Mouse (Mus musculus) kidney, postnatal 14 days (tissue): ENCODE measurements around the gene Mrps10.
"Not testable (repeated sequence)": the region's sequence is repeated elsewhere in the genome, so short reads cannot be mapped to it uniquely, and the experiment has no call there.

Experiments used
- DNase-seq: peaks from one replicate; pipeline ENCODE4 v3.0.0; 2022; ENCODE audit warnings: mixed read lengths

Mrps10 gene

GRCm38 (mm10) chr17:47383266-47383665 lies 14.6 kb downstream of the Mrps10 start:
- no peak for DNase-seq

GRCm38 (mm10) chr17:47384064-47384463 lies 15.4 kb downstream of the Mrps10 start:
- no peak for DNase-seq

GRCm38 (mm10) chr17:47385145-47385544 lies 16.5 kb downstream of the Mrps10 start, which contains the start of gene Guca1b:
Gene Guca1b, plus strand, starts transcription at chr17:47385393.
- no peak for DNase-seq

- DNase-seq, result peak; percentile 52
Observed at GRCm38 (mm10) chr17:47386649-47387048, 18.0 kb downstream of the Mrps10 start.

- DNase-seq, result peak; percentile 36
Observed at GRCm38 (mm10) chr17:47394223-47394869, 25.7 kb downstream of the Mrps10 start.

- peak; percentile 61 for DNase-seq
Observed at GRCm38 (mm10) chr17:47395376-47395913, 26.8 kb downstream of the Mrps10 start.

GRCm38 (mm10) chr17:47399091-47399490 lies 30.4 kb downstream of the Mrps10 start:
- DNase-seq, result no peak

- no peak for DNase-seq
Observed at GRCm38 (mm10) chr17:47400451-47400850, 31.8 kb downstream of the Mrps10 start, which contains the start of gene Guca1a. Gene Guca1a, minus strand, starts transcription at chr17:47400584.

GRCm38 (mm10) chr17:47407717-47408557 lies 39.2 kb downstream of the Mrps10 start:
- DNase-seq, result no peak

- peak; percentile 67 for DNase-seq
Observed at GRCm38 (mm10) chr17:47408558-47408898, 39.8 kb downstream of the Mrps10 start.

GRCm38 (mm10) chr17:47409897-47410861 lies 41.5 kb downstream of the Mrps10 start:
- peak; percentile 12 for DNase-seq

GRCm38 (mm10) chr17:47420195-47420594 lies 51.5 kb downstream of the Mrps10 start:
- no peak for DNase-seq

GRCm38 (mm10) chr17:47421566-47421965 lies 52.9 kb downstream of the Mrps10 start:
- no peak for DNase-seq

GRCm38 (mm10) chr17:47422616-47423015 lies 53.9 kb downstream of the Mrps10 start:
- not testable (repeated sequence) for DNase-seq

- DNase-seq, result no peak
Observed at GRCm38 (mm10) chr17:47424186-47424585, 55.5 kb downstream of the Mrps10 start.

- DNase-seq, result no peak
Observed at GRCm38 (mm10) chr17:47427316-47427715, 58.6 kb downstream of the Mrps10 start.

- DNase-seq, result peak; percentile 62
Observed at GRCm38 (mm10) chr17:47428831-47429304, 60.2 kb downstream of the Mrps10 start.

- DNase-seq, result no peak
Observed at GRCm38 (mm10) chr17:47430815-47431214, 62.1 kb downstream of the Mrps10 start.
